Mouse (Mus musculus) hindlimb bud, embryonic 11.5 days (tissue): Measurements from ENCODE around the gene Chkb.
"Not testable (repeated sequence)": the region's sequence is repeated elsewhere in the genome, so short reads cannot be mapped to it uniquely, and the experiment has no call there.

Experiments
- DNase-seq: peaks from one replicate; pipeline ENCODE4 v3.0.0-alpha.2; 2012; ENCODE audit warnings: low read depth, low spot score; ENCODE audit errors: extremely low spot score

The Chkb gene

DNA sequence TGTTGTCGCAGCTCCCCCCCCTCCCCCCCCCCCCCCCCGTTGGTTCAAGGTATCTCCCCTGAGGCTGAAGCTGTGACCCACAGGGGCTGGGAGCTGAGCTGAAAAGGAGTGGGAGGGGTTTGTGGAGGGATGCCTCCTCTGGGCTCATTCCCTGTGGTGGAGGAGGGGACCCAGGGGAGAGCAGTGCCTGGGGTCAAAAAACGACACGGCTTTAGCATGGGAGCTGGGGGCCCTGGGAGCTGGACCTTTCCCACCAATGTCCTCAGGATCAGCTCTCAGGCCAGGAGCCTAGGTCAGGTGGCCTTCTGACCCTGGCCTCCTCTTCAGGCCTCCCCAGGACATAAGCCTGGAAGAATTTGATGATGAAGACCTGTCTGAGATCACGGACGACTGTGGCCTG is 25.1 kb upstream of the Chkb start:
- DNase-seq = no peak

DNA sequence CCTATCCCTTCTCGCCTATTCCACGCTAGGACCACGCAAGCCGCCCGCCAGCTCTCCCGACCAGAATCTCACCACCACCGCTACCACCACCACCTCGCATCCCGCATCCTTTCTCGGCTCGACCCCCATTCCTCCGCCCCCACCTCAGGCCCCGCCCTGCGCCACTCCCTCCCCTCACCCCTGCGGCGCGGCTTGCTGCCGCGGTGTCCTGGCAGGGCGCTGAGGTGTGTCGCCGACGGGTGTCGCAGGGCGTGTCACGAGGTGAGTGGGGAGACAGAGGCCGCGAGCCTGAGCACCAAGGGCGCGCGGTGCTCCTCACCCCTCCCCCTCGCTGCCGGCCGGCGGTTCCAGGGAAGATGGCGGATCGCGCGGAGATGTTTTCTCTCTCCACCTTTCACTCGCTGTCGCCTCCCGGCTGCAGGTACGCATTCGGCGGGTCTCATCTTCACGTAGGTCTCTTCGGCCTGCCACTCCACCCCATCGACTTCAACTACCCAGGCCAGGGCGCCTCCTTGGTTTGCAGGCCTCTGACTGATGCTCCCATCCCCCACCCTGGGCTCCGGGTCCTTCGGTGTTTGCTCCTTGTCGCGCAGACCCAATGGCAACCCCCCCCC is 24.3 kb upstream of the Chkb start, which contains the start of gene Mapk8ip2:
Mapk8ip2 (plus strand) TSS at position 49 of the 614 bp plus-strand sequence.
- no peak for DNase-seq

DNA sequence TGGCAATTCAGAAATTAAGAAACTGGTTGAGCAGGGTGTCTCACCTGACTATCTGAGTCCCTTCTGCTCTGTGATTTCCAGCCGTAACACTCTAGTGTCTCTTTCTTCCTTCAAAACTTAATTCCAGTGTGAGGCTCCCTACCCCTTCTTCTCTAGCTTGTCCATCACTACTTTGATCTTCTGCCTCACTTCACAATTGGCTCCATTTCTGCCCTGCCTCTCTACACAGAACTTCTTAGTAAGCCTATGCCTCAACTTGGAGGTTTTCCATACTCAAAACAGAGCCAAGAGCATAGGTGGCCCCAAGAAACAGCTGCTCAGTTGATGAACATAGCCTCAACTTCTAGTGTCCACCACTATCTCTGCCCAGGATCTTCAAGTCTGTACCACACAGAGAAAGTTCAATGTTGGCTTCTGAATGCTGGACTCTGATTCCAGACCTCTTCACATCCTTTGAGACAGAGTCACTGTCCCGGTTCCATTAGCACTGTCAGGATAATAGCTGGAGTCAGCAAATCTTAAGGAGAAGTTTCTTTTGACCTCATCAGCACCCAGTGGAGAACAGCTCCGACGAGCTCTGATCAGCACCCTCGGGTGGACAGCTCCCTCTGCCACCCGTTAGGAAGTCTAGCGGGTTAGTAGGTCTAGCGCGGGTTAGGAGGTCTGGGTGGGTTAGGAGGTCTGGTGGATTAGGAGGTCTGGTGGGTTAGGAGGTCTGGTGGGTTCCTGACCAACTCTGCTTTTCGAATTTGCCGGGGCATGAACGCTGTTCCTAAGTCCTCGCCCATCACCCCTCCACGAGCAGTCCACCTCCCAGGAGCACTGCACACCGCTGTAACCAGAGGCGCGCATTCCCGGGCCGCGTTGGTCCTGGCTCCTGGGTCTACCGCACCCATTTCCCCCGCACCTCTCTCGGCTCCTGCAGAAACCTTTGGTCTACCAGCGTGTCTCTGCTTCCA is 23.5 kb upstream of the Chkb start:
- no peak for DNase-seq

DNA sequence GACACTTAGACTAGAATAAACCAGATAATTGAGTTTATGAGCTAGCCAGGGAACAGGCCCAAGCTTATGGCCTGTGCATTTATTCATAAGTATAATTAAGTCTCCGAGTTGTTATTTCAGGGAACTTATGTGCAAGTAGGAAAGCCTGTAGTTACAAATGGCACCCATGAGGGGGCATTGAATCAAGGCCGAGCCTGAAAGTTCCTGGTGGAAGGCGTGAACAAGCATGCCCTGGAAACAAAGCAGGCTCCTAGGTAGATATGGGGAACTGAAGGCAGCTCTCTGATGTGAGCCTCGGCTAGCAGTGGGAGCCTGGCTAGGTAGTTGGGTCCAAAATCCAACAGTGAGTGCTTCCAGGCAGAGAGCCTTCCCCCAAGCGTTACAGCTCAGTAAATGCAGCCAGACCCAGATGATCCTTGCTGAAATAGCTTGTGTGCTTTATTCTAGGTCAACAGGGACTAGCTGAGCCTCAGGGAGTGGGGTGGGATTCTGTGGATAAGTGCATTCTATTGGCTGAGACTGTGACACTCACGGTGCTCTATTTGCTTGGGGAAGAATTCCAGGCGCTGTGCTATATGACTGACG is 12.9 kb upstream of the Chkb start:
- no peak for DNase-seq

DNA sequence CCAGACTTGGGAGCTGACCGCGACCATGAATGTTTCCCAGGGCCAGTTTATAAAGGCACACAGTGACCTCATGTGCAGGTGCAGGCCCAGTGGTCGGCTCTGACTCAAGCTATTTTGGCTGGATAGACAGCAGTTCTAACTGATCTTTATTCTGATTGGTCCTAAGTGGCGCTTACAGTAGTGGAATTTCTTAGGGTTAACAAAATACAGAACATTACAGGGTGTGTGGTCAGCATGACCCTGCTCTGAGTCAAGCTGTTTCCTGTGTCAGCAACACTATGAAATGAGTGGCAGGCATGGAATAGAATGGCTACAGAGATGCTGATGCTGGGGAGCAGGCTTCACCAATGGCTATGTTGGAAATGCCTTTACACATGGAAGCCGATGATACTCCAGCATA is 6.2 kb upstream of the Chkb start:
- DNase-seq = no peak

DNA sequence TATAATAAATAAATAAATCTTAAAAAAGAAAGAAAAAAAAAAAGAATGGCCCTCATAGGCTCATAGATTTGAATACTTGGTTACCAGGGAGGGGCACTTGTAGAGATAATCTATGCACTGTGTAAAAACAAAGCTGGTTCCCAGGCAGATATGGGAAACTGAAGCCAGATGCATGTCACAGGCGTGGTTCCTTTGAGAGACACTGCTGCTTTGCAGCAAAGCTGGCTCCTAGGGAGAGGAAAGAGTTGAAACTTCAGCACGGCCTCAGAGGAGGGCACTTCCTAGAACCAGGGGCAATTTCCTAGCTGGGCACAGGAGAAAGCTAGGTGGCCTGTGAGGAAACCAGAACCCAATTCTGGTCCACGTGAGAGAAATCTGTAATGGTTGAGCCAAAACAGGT is 4.4 kb upstream of the Chkb start:
- DNase-seq = no peak

DNA sequence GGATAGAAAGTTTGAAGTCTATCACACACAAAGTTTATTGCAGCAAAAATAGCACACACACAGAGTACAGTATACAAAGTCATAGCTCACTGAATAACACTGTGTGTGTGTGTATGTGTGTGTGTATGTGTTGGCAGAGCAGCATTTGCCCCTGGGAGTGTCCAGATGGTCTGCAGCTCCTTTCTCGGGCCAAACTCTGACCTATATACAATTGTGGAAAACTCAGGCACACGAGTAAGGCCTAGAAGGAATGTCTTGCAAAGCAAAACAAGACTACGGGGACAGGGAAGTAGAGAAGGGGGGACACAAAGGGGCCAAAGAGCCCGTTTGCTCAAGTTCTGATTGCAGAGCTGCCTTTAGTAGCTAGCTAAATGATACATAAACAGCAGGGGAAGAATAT is 3.2 kb upstream of the Chkb start:
- no peak for DNase-seq

DNA sequence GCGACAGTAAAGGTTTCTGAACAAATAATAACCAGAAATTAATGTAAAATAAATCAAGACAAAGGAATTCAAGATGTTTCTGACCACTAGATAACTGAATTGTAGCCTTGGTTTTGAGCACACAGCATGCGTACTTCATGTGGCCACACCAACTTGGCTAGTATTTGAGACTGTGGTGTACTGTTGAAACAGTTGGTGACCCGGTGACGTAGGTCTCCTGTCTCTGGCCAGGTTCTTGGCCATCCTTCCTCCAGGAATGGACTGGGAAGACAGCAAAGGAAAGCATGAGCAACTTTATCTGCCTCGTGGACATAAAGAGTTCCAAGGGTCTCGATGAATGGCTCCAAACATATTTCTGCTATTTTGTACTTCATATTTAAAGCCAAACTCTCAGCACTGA is 2.1 kb upstream of the Chkb start:
- no peak for DNase-seq

DNA sequence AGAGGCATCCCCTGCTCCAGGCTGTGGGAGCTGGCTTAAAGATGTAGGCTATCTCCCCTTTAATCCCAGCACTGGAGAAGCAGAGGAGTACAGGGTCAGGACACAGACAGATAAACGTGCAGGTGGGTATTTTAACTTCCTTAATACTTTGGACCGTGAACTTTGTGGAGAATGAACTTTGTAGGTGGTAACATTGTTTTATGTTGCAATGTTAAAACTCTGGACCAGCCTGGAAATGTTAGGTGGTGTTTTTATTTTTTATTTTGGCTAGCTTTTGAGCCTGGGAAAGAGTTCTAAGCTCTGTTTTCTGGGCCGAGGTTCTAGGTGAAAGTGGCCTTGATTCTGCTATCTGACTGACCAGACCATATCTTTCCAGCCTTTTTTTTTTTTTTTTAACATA is 1.6 kb upstream of the Chkb start:
- no peak for DNase-seq

DNA sequence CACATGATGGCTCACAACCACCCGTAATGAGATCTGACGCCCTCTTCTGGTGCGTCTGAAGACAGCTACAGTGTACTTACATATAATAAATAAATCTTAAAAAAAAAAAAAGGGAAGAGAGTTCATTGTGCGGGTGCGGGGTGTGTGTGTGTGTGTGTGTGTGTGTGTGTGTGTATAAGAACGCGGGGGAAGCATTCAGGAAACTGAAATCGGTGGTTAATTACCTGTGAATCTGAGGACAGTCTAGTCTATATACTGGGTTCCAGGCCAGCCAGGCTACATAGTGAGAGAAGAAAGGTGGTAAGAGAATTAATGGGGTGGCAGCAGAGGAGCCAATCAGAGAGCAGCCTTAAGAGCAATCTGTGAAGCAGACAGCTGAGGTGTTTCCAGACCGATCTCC is 1.1 kb upstream of the Chkb start:
- DNase-seq = not testable (repeated sequence)

DNA sequence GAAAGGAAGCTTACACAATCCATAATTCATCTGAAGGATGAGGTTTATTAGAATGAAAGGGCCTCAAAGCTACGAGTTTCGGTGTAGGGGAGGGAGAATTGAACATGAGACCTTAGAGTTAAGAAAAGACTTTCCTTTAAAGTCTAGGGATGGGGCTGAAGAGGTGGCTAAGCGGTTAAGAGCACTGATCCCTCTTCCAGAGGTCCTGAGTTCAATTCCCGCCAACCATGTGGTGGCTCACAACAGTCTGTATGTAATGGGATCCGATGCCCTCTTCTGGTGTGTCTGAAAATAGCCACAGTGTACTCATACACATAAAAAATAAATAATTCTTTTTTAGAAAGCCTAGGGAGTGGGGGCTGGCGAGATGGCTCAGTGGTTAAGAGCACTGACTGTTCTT is 633 bp upstream of the Chkb start:
- DNase-seq = no peak

DNA sequence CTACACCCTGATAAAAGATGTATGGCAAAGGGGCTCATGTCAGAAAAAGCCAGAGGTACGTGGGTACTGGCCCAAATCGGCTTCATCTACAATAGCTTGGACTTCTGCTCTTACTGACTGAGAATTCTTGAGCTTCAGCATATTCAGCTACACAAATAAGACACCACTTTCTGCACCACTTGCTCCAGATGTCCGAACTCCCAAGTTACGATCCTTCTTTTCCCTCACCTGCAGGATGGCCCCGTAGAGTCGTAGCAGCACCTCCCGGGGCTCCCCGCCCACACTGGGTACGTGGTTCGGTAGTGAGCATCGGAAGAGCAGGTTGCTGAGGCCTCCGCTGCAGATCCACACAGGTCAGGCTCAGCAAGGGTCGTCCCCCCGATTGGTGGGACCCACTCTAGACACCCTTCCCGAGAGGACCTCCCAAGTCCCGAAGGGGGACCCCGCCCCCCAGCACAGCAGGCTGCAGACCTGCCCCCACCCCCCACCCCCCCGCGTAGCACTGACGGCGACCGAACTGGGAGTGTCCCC is 822 bp downstream of the Chkb start:
- DNase-seq = no peak

DNA sequence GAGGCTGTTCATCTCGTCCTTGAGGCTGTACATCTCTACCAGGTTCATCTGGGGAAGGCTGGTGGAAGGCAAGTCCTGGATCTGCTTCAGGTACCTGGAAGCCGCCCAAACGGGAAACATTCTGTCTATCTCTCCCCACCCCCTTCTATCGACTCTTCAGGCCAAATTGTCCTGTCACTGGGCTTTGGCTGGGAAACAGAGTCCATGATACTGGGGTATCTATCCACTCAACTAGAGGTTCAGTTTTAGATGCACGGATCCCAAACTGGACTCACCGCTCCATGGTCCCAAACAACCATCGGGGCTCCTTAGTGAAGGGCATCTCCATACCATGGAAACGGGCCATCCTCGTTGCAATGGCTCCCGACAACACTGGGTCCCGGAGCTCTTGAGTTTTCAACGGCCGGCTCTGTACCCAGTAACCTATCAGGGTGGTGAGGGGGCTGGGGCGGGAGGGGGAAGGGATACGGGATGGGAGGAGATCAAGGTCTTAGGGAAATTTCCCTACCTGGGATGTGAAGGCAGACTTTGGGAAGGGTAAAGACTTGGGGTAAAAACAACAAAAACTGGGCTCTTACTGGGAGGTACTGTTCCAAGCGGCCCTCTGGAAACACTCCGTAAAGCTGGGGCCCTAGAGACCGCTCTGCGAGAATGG is 1.4 kb downstream of the Chkb start:
- DNase-seq = no peak

DNA sequence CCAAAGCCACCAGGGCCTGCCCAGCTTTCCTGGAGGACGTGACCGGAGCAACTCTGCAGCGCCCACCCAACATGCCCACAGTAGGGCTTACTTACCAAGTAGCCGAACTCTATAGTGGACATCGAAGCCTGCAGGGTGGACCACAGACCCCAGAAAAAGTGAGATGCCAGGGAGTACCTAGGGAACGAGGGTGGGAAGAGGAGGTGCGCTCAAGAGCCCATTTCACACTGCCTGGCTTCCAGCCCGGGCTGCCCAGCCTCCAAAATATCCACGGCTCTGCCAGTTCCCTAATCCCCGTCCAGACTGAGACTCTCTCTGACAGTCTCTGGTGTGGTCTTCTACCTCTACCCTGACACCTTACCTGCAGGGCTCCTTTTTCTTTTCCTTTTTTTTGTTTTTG is 3.0 kb downstream of the Chkb start:
- DNase-seq = no peak

DNA sequence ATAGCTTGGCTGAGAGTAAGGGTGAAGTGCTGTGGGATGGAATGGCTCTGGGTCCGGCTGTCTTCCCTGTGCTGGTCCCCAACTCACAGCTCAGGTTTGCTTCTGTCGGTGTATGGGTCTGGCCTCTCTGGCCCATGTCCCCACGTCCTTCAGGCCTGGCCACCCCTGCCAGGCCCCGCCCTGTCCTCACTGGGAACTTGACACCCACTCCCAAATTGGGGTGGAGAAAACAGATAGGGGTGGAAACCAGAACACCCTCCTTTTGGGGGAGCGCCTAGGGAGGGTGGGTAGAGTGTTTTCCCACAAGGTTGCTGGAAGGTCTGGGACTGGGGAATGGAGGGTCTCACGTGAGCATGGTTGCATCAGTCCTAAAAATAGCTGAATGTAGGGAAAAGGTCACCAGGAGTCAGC is 4.0 kb downstream of the Chkb start, which contains the start of gene Cpt1b:
Cpt1b (minus strand) TSS at position 153 of the 411 bp plus-strand sequence.
- DNase-seq = no peak

DNA sequence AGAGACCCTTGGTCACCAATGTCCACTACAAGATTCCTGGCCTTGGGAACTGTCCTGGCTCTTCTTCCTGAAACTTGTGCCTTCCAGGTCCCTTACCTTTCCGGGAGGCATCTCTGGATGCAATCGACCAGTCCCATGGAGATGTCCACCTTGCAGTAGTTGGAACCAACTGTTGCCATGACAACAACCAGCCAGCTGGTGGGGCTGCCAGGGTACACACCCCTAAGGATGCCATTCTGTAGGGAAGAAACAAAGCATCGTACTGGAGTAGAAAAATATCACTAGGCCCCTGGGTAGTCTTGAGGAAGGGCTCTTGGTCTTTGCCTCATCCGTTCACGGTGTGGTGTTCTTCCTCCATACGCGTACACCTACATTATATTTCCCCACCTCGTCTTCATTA is 5.1 kb downstream of the Chkb start:
- DNase-seq = no peak

DNA sequence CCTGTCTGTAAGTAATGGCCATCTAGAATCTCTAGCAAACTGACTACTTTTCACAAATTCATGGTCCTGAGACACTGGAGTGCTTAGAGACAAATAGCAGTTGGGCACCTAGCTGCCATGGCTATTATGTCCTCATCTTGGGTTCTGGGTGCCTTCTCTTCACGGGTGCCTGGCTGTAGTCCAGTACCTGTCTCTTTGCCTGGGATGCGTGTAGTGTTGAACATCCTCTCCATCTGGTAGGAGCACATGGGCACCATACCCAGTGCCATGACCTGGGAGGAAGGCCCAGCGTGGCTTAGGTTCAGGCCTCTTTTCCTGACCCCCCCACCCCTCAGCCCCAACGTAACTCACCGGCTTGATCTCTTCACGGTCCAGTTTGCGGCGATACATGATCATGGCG is 7.8 kb downstream of the Chkb start:
- DNase-seq = no peak

DNA sequence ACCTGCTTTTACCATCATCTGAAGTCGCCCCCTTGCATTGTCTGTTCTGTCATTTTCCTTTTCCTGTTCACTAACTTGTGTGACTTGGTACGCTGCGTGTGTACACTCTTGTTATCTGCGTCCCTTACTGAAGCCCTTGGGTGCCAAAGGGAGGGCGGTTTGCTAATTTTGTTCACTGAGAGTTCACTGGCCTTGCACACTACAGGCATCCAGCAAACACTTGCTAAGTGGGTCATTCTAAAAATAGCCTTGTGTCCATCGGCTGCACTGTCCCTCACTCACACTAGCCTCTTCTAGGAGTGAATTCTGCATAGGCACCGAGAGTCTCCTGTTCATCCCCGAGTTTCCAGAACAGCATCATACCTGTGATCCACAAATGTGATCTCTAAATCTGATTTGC is 14.4 kb downstream of the Chkb start:
- no peak for DNase-seq

DNA sequence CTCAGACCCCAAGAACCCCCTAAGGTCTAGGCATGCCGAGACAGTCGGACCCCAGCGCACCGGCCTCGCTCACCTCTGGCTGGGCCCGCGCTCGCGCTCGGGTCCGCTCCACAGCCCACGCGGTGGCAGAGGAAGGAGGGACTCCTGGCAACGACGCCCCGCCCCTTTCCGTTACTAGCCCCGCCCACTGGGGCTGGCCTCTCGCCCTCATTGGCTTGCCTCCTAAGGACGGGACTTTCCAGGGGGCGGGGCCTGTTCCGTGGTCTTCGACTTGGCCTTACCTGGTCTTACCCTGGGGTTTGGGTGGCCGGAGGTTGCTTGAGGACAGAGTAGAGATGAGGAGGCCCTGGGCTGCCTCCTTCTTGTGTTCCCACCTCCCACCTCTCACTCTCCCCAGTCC is 19.6 kb downstream of the Chkb start, which contains the start of gene Syce3:
Syce3 (minus strand) TSS at position 386 of the 400 bp plus-strand sequence.
- DNase-seq = no peak

DNA sequence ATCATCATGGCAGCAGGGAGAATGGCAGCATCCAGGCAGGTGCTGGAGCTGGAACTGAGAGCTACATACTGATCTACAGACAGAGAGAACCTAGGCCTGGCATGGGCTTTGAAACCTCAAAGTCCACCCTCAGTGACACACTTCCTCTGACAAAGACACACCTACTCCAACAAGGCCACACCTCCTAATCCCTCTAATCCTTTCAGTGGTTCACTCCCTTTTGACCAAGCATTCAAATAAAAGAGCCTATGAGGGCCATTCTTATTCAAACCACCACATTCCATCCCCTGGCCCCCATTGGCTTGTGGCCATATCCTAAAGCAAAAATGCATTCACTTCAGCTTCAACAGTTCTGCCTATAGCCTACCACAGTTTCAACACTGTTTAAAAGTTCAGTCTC is 23.0 kb downstream of the Chkb start:
- DNase-seq = no peak
